Mouse (Mus musculus): Measurements from ENCODE around the gene Sh2d3c.

GRCm38 (mm10) chr2:32788581-32788980, 67.7 kb downstream of the Sh2d3c start:
- TF ChIP-seq CTCF (IDR thresholded peaks at IDR 0.05; ENCODE audit: extremely low read depth, insufficient read length, insufficient replicate concordance, low read depth, low read length) (no peak), POLR2A (IDR thresholded peaks at IDR 0.05; ENCODE audit: low read depth, low read length) (no peak)

Data from small intestine, adult 2 months (tissue).